Comparison of ENCODE assay signal across 8 mouse cellular contexts in the genomic region with DNA sequence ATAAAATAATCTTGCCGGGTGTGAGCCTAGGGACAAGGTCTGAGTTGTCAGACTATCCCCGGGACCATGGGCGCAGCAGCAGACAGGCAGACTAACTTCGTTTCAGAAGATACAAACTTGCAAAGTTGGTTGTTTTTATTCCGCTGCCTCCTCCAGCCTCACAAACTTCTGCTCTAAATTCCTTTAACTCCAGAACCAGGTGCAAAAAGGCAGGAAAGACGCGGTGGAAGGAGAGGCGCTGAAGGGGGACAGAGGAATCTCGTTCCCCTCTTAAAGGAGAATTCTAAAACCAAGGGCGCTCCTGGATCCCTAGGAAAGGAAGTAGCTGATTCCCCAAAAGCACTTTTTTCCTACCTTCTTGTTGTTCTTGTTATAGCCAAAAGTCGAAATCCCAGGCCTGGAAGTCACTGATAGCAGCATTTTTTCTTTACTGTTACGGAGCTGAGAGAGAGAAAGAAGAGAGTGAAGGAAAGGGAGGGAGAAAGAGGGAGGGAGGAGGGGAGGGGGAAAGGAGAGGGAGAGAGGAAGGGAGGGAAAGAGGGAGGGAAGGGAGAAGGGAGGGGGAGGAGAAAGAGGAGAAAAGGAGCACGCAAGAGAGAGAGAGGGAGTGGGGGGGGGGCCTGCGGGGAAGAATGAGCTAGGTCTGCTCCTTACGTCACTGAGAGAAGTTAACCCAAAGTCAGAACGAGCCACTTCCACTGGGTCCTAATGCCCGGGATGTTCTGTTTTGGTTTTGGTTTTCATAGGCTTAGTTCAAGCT. TPM values are rescaled to one million over a fixed set of nuclear protein-coding genes. Genes with fewer than 3 reads are reported as not detected.
DNase-seq lines count a peak whose midpoint lies in the region; ATAC-seq lines count a peak whose summit lies in the region.

No protein-coding gene starts in this region.

- H3K36me3 ChIP-seq in intestine, embryonic 14.5 days (ENCODE audit: control insufficient read depth, insufficient read depth, low read length) = no peaks in the 10 kb centered on the region

- peak; percentile 76 for ATAC-seq in intestine, embryonic 14.5 days (replicated peaks; ENCODE audit: low FRiP score, low TSS enrichment, low read depth)
- ATAC-seq in megakaryocyte-erythroid progenitor cell, adult 5-6 weeks (replicated peaks; ENCODE audit: low FRiP score, low TSS enrichment, poor library complexity, severe bottlenecking) = peak; percentile 90

- no peaks in the 10 kb centered on the region for H3K9me3 ChIP-seq in intestine, embryonic 14.5 days (ENCODE audit: control insufficient read depth, low read length)

- H3K27ac ChIP-seq in intestine, embryonic 14.5 days (ENCODE audit: low read depth) = peak overlapping the region; percentile 83

- H3K4me1 ChIP-seq in intestine, embryonic 14.5 days (replicated peaks; ENCODE audit: control insufficient read depth, insufficient read depth, low read length) = peaks cover 31% of the 10 kb centered on the region

- H3K4me2 ChIP-seq in intestine, embryonic 14.5 days (ENCODE audit: low read length) = peak overlapping the region; percentile 74

- intact Hi-C loops in left cerebral cortex, postnatal 36 days (cut with DNase I) = loop anchor here (5.0 kb wide), 1 partner anchor 79 kb away; no protein-coding TSS in a partner anchor

- peak overlapping the region; percentile 81 for H3K4me3 ChIP-seq in intestine, embryonic 14.5 days (ENCODE audit: low read depth, low read length)

- DNase-seq in ovary, adult 18-20 months (ENCODE audit: low spot score) = peak; percentile 65
- DNase-seq in ovary, postnatal 10 days (ENCODE audit: low spot score) = no peak
- DNase-seq in embryo, embryonic 10.5 days (ENCODE audit: low spot score) = peak; percentile 95
- DNase-seq in gastrocnemius, postnatal 4 days (ENCODE audit: low spot score in 2 of 2) = peak; percentile 25 to 66
- DNase-seq in intestine, embryonic 14.5 days (ENCODE audit: low spot score) = peak; percentile 79
- peak; percentile 55 for DNase-seq in left cerebral cortex, postnatal 36 days (ENCODE audit: low spot score in 2 of 2)
- DNase-seq in right cerebral cortex, postnatal 36 days (ENCODE audit: low spot score in 2 of 2) = peak; percentile 39 to 72

- H3K9ac ChIP-seq in intestine, embryonic 14.5 days (ENCODE audit: low read length) = peak overlapping the region; percentile 59

- 1% methylated on average over 17 of the region's 17 CpGs for WGBS in intestine, embryonic 14.5 days

- no peaks in the 10 kb centered on the region for H3K27me3 ChIP-seq in intestine, embryonic 14.5 days (replicated peaks; ENCODE audit: control insufficient read depth, insufficient read depth, low read length)

RNA-seq across cellular contexts. Expression of gene Rbms2, which starts 3.9 kb away (rescaled TPM):
- total RNA-seq in gastrocnemius, postnatal 4 days (2021) = 10 to 100 TPM; 83.8 to 85.3 TPM
- polyA plus RNA-seq in intestine, embryonic 14.5 days (2014; fragmentation: Nextera tagmentation; extraction: Ambion mirVana) = 25.3 and 31.0 TPM in 2 replicates
- total RNA-seq in left cerebral cortex, postnatal 36 days (2021) = 10 to 100 TPM; 12.1 to 15.6 TPM
- total RNA-seq in megakaryocyte-erythroid progenitor cell, adult 5-6 weeks (2014; fragmentation: Nextera tagmentation) = 25.2 and 31.5 TPM in 2 replicates
- 9.1 and 10.9 TPM in 2 replicates for total RNA-seq in megakaryocyte-erythroid progenitor cell, adult 5-6 weeks (2017)

RNA-seq across cellular contexts. Expression of gene Gls2, which starts 18.1 kb away (rescaled TPM):
- 1 to 10 TPM; 1.5 to 2.1 TPM for total RNA-seq in gastrocnemius, postnatal 4 days (2021)
- 1.7 TPM in 2 replicates for polyA plus RNA-seq in intestine, embryonic 14.5 days (2014; fragmentation: Nextera tagmentation; extraction: Ambion mirVana)
- 10 to 100 TPM; 31.3 to 33.2 TPM for total RNA-seq in left cerebral cortex, postnatal 36 days (2021)
- total RNA-seq in megakaryocyte-erythroid progenitor cell, adult 5-6 weeks (2014; fragmentation: Nextera tagmentation) = 8.8 and 15.0 TPM in 2 replicates
- 9.1 and 16.7 TPM in 2 replicates for total RNA-seq in megakaryocyte-erythroid progenitor cell, adult 5-6 weeks (2017)

RNA-seq across cellular contexts. Expression of gene Spryd4, which starts 35.4 kb away (rescaled TPM):
- 10 to 100 TPM; 33.2 to 34.9 TPM for total RNA-seq in gastrocnemius, postnatal 4 days (2021)
- 34.9 and 37.2 TPM in 2 replicates for polyA plus RNA-seq in intestine, embryonic 14.5 days (2014; fragmentation: Nextera tagmentation; extraction: Ambion mirVana)
- 10 to 100 TPM in 1 of 2 experiments, 1 to 10 TPM in 1; 9.2 to 10.2 TPM for total RNA-seq in left cerebral cortex, postnatal 36 days (2021)
- 37.3 and 44.4 TPM in 2 replicates for total RNA-seq in megakaryocyte-erythroid progenitor cell, adult 5-6 weeks (2014; fragmentation: Nextera tagmentation)
- 31.2 and 39.7 TPM in 2 replicates for total RNA-seq in megakaryocyte-erythroid progenitor cell, adult 5-6 weeks (2017)

RNA-seq across cellular contexts. Expression of gene Mip, which starts 49.5 kb away (rescaled TPM):
- not detected for total RNA-seq in gastrocnemius, postnatal 4 days (2021)
- polyA plus RNA-seq in intestine, embryonic 14.5 days (2014; fragmentation: Nextera tagmentation; extraction: Ambion mirVana) = not detected in 2 replicates
- total RNA-seq in left cerebral cortex, postnatal 36 days (2021) = not detected
- 0.74 TPM in 1 of 2 replicates, not detected in the other for total RNA-seq in megakaryocyte-erythroid progenitor cell, adult 5-6 weeks (2014; fragmentation: Nextera tagmentation)
- 1.6 TPM in 1 of 2 replicates, not detected in the other for total RNA-seq in megakaryocyte-erythroid progenitor cell, adult 5-6 weeks (2017)

RNA-seq across cellular contexts. Expression of gene Timeless, which starts 55.7 kb away (rescaled TPM):
- total RNA-seq in gastrocnemius, postnatal 4 days (2021) = 10 to 100 TPM; 12.7 to 14.7 TPM
- polyA plus RNA-seq in intestine, embryonic 14.5 days (2014; fragmentation: Nextera tagmentation; extraction: Ambion mirVana) = 58.1 and 59.5 TPM in 2 replicates
- 1 to 10 TPM; 5.6 to 5.9 TPM for total RNA-seq in left cerebral cortex, postnatal 36 days (2021)
- total RNA-seq in megakaryocyte-erythroid progenitor cell, adult 5-6 weeks (2014; fragmentation: Nextera tagmentation) = 104 and 125 TPM in 2 replicates
- 105 and 128 TPM in 2 replicates for total RNA-seq in megakaryocyte-erythroid progenitor cell, adult 5-6 weeks (2017)
